Mouse (Mus musculus): Measurements from ENCODE around the gene Sod2.

DNA sequence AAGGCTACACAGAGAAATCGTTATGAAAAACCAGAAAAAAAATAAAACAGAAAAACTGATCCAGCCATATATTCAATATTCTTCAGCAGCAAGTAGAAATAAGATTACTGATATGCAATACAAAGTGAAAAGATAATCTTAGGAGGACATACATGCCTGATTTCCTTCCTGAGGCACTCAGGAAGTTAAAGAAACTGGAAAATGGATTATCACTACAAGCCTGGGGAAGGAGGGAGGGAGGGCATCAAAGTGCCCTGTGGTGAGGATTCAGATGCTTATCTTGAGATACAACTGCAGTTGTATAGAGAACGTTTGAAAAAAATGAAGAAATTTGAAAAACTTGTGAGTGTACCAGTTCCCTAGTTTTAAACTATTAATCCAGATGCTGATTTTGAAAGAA, 22.7 kb upstream of the Sod2 start:
- TF ChIP-seq POLR2A (IDR thresholded peaks at IDR 0.05; ENCODE audit: borderline replicate concordance, insufficient read depth, low read length) (no peak), CTCF (IDR thresholded peaks at IDR 0.05; ENCODE audit: borderline replicate concordance, insufficient read depth, low read depth, low read length) (no peak)
